Mouse (Mus musculus): ENCODE measurements around the gene Ngrn.

GRCm38 (mm10) chr7:80310771-80311170 lies 49.8 kb downstream of the Ngrn start:
- TF ChIP-seq TAL1 (IDR thresholded peaks at IDR 0.05; ENCODE audit: low read length), result no peak
- TF ChIP-seq GATA1 (IDR thresholded peaks at IDR 0.05; ENCODE audit: low read length), result no peak

Data from erythroblast, embryonic 14.5 days (primary cell).